Mouse (Mus musculus) hindbrain, embryonic 13.5 days (tissue): ENCODE data around the gene Gm20696. TPM values are rescaled to one million over a fixed set of nuclear protein-coding genes. Genes with fewer than 3 reads are reported as not detected.

Source experiments
- ATAC-seq: fragments of 200-750 bp; cut with Nextera tagmentation; 2 replicates; pipeline ENCODE4 v1.8.0; 2017; ENCODE audit warnings: moderate TSS enrichment; ENCODE audit not compliant: low FRiP score
- H3K27ac ChIP-seq: fragments of 300-500 bp; sonication (generic); 2 replicates; pipeline ENCODE4 v1.5.1; 2015; ENCODE audit warnings: inconsistent platforms, mild to moderate bottlenecking, moderate library complexity
- H3K27me3 ChIP-seq: fragments of 300-500 bp; sonication (generic); 2 replicates; pipeline ENCODE4 v1.6.1; 2015; ENCODE audit warnings: mild to moderate bottlenecking, inconsistent platforms
- H3K36me3 ChIP-seq: fragments of 300-500 bp; sonication (generic); 2 replicates; pipeline ENCODE4 v1.6.1; 2015; ENCODE audit warnings: mild to moderate bottlenecking, inconsistent platforms
- H3K4me1 ChIP-seq: fragments of 300-500 bp; sonication (generic); replicated peaks from 2 replicates; pipeline ENCODE4 v1.6.1; 2015; ENCODE audit warnings: inconsistent platforms
- H3K4me2 ChIP-seq: fragments of 300-500 bp; sonication (generic); 2 replicates; pipeline ENCODE4 v1.6.1; 2015; ENCODE audit warnings: inconsistent platforms, mild to moderate bottlenecking, moderate library complexity
- H3K4me3 ChIP-seq: fragments of 300-500 bp; sonication (generic); 2 replicates; pipeline ENCODE4 v1.5.1; 2015; ENCODE audit warnings: mild to moderate bottlenecking, inconsistent platforms
- H3K9ac ChIP-seq: fragments of 300-500 bp; sonication (generic); 2 replicates; pipeline ENCODE4 v1.6.1; 2015; ENCODE audit warnings: mild to moderate bottlenecking, inconsistent platforms
- H3K9me3 ChIP-seq: fragments of 300-500 bp; sonication (generic); 2 replicates; pipeline ENCODE4 v1.6.1; 2016; ENCODE audit warnings: inconsistent platforms
- WGBS: fragments of 180-500 bp; shearing (Covaris S2); methylation state at CpG from one replicate; pipeline ENCODE4 v1.1.7; 2015; 5-methylcytosine and 5-hydroxymethylcytosine counted together
- polyA plus RNA-seq: library from polyadenylated mRNA; unstranded; fragments of >200 nt; fragmentation: Nextera tagmentation; extraction: Ambion mirVana; gene quantifications from 2 replicates; pipeline ENCODE4 v1.2.1, GENCODE M21; 2015

Gene Gm20696
- polyA plus RNA-seq, 1 experiment from 2014 or later: 2.7 TPM

DNA sequence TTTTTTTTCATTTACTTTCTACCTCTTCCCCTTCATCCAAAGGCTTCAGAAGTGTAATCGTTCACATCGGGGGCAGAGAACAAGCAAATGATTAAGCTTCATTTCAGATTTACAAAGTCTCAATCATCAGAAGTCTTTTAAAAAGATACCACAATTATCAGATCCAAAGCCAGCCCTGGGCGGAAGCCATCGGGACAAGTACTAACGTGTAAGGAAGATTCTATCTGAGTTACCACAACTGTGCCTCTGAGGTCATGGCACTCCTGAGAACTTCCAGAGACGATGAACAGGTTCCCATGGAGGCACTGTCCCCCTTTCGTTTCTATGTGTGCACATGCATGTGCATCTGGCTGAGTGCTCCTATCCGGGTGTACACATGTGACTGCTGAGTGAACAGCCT, 413.3 kb downstream of the Gm20696 start:
- Histone ChIP-seq H3K4me2 (no peak overlapping the region), H3K4me1 (no peaks in the 10 kb centered on the region), H3K27ac (no peak overlapping the region), H3K9me3 (no peaks in the 10 kb centered on the region), H3K4me3 (no peak overlapping the region), H3K36me3 (no peaks in the 10 kb centered on the region), H3K27me3 (no peaks in the 10 kb centered on the region), H3K9ac (no peak overlapping the region)
- WGBS: 89% methylated on average over 8 of the region's 8 CpGs
- ATAC-seq: no peak

GRCm38 (mm10) chr6:99252816-99253215, 413.8 kb downstream of the Gm20696 start:
- no peak for ATAC-seq
- Histone ChIP-seq H3K4me1 (no peaks in the 10 kb centered on the region), H3K36me3 (no peaks in the 10 kb centered on the region), H3K27me3 (no peaks in the 10 kb centered on the region), H3K4me2 (no peak overlapping the region), H3K4me3 (no peak overlapping the region), H3K9me3 (no peaks in the 10 kb centered on the region), H3K9ac (no peak overlapping the region), H3K27ac (no peak overlapping the region)
- 84% methylated on average over 5 of the region's 5 CpGs for WGBS

DNA sequence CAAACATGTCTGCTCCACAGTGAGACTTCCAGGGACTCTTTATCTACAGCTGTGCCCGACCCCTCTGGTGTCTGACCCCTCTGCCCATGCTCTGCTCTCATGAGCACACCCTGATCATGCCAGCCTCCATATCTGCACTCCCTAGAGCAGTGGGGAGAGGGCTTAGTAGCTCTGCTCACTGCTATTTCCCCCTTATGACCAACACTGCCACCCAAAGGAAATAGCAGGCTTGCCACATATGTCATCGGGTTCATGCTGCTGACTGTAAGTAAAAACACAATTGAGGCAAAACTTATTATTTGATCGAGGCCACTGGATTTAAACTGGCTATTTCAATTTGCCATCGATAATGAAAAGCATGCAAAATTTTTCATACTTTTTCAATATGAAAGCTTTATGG, 414.7 kb downstream of the Gm20696 start:
- Histone ChIP-seq H3K4me3 (no peak overlapping the region), H3K27ac (no peak overlapping the region), H3K9me3 (no peaks in the 10 kb centered on the region), H3K4me1 (no peaks in the 10 kb centered on the region), H3K36me3 (no peaks in the 10 kb centered on the region), H3K27me3 (no peaks in the 10 kb centered on the region), H3K9ac (no peak overlapping the region), H3K4me2 (no peak overlapping the region)
- WGBS: 89% methylated on average over 4 of the region's 4 CpGs
- no peak for ATAC-seq

GRCm38 (mm10) chr6:99251222-99251621, 415.4 kb downstream of the Gm20696 start:
- no peak overlapping the region for H3K4me3 ChIP-seq
- H3K9me3 ChIP-seq: no peaks in the 10 kb centered on the region
- H3K9ac ChIP-seq: no peak overlapping the region
- H3K36me3 ChIP-seq: no peaks in the 10 kb centered on the region
- H3K4me2 ChIP-seq: no peak overlapping the region
- WGBS: 87% methylated on average over 3 of the region's 3 CpGs
- H3K4me1 ChIP-seq: no peaks in the 10 kb centered on the region
- ATAC-seq: no peak
- H3K27ac ChIP-seq: no peak overlapping the region
- H3K27me3 ChIP-seq: no peaks in the 10 kb centered on the region

- Histone ChIP-seq H3K4me3 (no peak overlapping the region), H3K36me3 (no peaks in the 10 kb centered on the region), H3K9me3 (no peaks in the 10 kb centered on the region), H3K27me3 (no peaks in the 10 kb centered on the region), H3K27ac (no peak overlapping the region), H3K9ac (no peak overlapping the region), H3K4me2 (no peak overlapping the region), H3K4me1 (no peaks in the 10 kb centered on the region)
- WGBS: 77% methylated on average over 5 of the region's 5 CpGs
- no peak for ATAC-seq
Measured at GRCm38 (mm10) chr6:99249496-99250030, 417.0 kb downstream of the Gm20696 start.

DNA sequence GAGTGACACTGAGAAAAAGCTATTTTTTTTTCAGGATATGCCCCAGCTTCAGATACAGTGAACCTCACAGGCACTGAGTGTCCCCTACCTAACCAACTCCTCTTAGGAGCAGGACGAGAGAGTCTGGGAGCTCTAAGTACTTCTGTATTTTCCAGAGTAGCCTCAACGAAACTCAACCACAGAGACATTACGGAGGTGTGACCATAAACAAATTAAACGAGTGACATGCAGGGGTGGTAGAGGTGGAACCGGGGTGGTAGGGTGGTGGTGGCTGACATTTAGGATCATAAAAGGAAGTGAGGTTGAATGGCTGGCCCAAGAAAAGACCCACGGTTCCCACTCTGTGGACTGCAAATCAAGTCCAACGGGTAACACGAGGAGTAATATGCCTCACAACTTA, 418.2 kb downstream of the Gm20696 start:
- 93% methylated on average over 8 of the region's 8 CpGs for WGBS
- Histone ChIP-seq H3K9me3 (no peaks in the 10 kb centered on the region), H3K4me2 (no peak overlapping the region), H3K9ac (no peak overlapping the region), H3K4me3 (no peak overlapping the region), H3K27me3 (no peaks in the 10 kb centered on the region), H3K36me3 (no peaks in the 10 kb centered on the region), H3K27ac (no peak overlapping the region), H3K4me1 (no peaks in the 10 kb centered on the region)
- ATAC-seq: no peak

DNA sequence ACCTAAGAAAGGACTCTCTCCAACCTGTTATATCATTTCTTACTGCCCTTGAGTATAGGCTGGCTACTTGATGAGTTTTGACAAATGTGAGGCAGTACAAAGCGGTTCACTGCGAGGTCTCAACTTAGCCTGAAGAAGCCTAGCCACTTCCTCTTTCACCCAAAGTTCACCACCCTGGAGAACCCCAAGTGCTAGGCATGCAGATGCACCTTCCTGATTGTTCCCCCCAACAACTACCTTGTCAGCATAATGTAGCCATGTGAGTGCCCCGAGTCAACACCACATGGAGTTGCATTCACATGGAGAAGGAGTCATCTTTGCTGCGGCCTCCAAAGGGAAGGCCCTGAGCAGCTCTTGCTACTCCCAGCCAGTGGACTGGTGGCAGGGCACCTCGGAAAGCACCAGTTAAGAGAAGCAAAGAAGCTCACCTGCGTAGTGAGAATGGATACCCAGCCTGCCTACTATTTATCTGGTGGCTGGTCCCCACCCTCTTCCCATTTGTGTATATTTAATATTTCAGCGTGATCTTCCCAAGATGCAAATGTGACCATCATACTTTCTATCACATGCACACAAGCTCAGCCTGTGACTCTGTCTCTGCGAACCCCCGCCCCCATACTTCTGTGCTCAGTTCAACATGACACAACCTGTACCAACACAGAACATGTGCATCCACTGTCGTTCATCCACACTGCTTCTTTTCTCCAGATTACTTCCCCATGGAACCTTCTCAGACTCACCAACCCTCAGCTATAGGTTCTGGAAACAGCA, 424.8 kb downstream of the Gm20696 start:
- no peak overlapping the region for H3K4me3 ChIP-seq
- no peaks in the 10 kb centered on the region for H3K9me3 ChIP-seq
- H3K27ac ChIP-seq: no peak overlapping the region
- H3K36me3 ChIP-seq: no peaks in the 10 kb centered on the region
- no peak overlapping the region for H3K4me2 ChIP-seq
- ATAC-seq: no peak
- H3K27me3 ChIP-seq: no peaks in the 10 kb centered on the region
- no peaks in the 10 kb centered on the region for H3K4me1 ChIP-seq
- 96% methylated on average over 10 of the region's 10 CpGs for WGBS
- no peak overlapping the region for H3K9ac ChIP-seq

DNA sequence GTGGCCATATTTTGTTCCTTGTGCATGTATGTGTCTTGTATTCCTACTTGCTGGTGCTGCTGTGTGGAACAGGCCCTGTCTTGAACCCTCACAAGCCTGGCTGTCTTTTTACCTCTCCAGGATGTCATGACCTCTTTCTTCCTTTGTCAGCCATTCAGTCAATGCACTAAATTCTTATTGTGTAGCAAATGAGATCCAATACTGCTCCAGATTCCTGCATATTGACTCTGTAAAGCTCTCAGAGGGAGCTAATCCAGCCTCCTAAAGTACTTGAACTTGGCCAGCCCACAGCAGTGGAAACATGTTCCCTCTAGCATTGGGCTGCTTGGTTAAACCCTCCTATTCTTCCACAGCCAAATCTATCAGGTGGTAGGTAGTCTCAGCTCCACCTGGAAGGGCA, 425.8 kb downstream of the Gm20696 start:
- Histone ChIP-seq H3K27ac (no peak overlapping the region), H3K4me1 (no peaks in the 10 kb centered on the region), H3K4me3 (no peak overlapping the region), H3K4me2 (no peak overlapping the region), H3K36me3 (no peaks in the 10 kb centered on the region), H3K9me3 (no peaks in the 10 kb centered on the region), H3K9ac (no peak overlapping the region), H3K27me3 (no peaks in the 10 kb centered on the region)
- no peak for ATAC-seq

- Histone ChIP-seq H3K4me2 (no peak overlapping the region), H3K36me3 (no peaks in the 10 kb centered on the region), H3K9ac (no peak overlapping the region), H3K4me1 (peaks cover 10% of the 10 kb centered on the region), H3K27ac (no peak overlapping the region), H3K4me3 (no peak overlapping the region), H3K27me3 (no peaks in the 10 kb centered on the region), H3K9me3 (no peaks in the 10 kb centered on the region)
- ATAC-seq: no peak
- 89% methylated on average over 8 of the region's 8 CpGs for WGBS
Measured at GRCm38 (mm10) chr6:99235588-99235987, 431.0 kb downstream of the Gm20696 start.

- no peak overlapping the region for H3K4me3 ChIP-seq
- no peak for ATAC-seq
- H3K27me3 ChIP-seq: no peaks in the 10 kb centered on the region
- H3K4me2 ChIP-seq: no peak overlapping the region
- no peak overlapping the region for H3K27ac ChIP-seq
- 68% methylated on average over 10 of the region's 10 CpGs for WGBS
- H3K4me1 ChIP-seq: peaks cover 10% of the 10 kb centered on the region
- H3K9me3 ChIP-seq: no peaks in the 10 kb centered on the region
- no peak overlapping the region for H3K9ac ChIP-seq
- no peaks in the 10 kb centered on the region for H3K36me3 ChIP-seq
Measured at GRCm38 (mm10) chr6:99233411-99233810, 433.2 kb downstream of the Gm20696 start.

GRCm38 (mm10) chr6:99228336-99228870, 438.2 kb downstream of the Gm20696 start:
- Histone ChIP-seq H3K27me3 (no peaks in the 10 kb centered on the region), H3K9me3 (peaks cover 6% of the 10 kb centered on the region; the same call in 1 of the 2 replicates), H3K4me3 (no peak overlapping the region), H3K4me1 (peaks cover 17% of the 10 kb centered on the region), H3K36me3 (no peaks in the 10 kb centered on the region), H3K27ac (no peak overlapping the region), H3K4me2 (no peak overlapping the region), H3K9ac (no peak overlapping the region)
- WGBS: 85% methylated on average over 6 of the region's 6 CpGs
- ATAC-seq: no peak

DNA sequence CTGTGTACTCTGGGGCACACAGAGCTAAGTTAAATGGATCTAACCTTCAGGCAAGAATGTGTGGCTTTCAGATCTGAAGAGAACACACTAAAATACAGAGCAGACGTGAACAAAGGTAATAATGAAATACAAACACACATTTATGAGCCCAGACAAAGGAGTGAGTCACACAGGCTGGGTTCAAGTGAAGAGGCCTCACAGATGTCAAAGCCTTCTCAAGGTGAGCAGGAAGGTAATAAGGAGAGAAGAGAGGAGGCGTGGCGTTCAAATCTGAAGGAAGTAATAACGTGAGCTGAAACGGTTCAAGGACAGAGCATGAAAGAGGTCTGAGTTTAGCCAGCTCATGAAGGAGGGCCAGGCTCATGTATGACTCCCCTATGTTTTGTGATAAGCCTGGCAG, 445.4 kb downstream of the Gm20696 start:
- Histone ChIP-seq H3K36me3 (no peaks in the 10 kb centered on the region), H3K4me1 (peaks cover 20% of the 10 kb centered on the region), H3K4me3 (no peak overlapping the region), H3K27ac (no peak overlapping the region), H3K9me3 (peaks cover 4% of the 10 kb centered on the region; the same call in 1 of the 2 replicates), H3K4me2 (no peak overlapping the region), H3K9ac (no peak overlapping the region), H3K27me3 (no peaks in the 10 kb centered on the region)
- no peak for ATAC-seq
- 89% methylated on average over 5 of the region's 5 CpGs for WGBS

DNA sequence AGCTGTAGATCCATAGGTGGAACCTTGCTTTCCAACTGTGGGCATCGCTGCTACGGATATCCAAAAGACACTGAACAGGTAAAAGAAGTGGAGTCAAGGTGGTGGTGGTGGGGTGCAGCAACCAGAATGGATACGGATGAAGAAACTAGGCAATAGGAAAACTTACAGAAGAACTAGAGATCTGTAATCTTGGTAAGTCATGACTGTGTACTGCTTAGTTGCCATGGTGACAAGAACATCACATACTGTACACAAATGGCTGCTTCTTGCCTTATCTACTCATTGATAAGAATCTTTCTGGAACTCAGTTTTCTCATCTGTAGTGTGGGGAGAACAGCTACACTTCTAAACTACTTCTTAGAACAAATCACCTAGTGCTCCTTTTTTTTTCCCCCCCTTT, 446.1 kb downstream of the Gm20696 start:
- H3K4me2 ChIP-seq: no peak overlapping the region
- H3K4me3 ChIP-seq: no peak overlapping the region
- H3K9ac ChIP-seq: no peak overlapping the region

More for the DNA sequence above, 446.1 kb downstream of the Gm20696 start:
- no peak overlapping the region for H3K27ac ChIP-seq
- no peak for ATAC-seq
- H3K27me3 ChIP-seq: no peaks in the 10 kb centered on the region
- H3K4me1 ChIP-seq: peaks cover 20% of the 10 kb centered on the region
- H3K9me3 ChIP-seq: no peaks in the 10 kb centered on the region
- 94% methylated on average over 3 of the region's 3 CpGs for WGBS
- no peaks in the 10 kb centered on the region for H3K36me3 ChIP-seq
